Mouse (Mus musculus): Measurements from ENCODE around the gene Rab4a. TPM values are rescaled to one million over a fixed set of nuclear protein-coding genes. Genes with fewer than 3 reads are reported as not detected.

The Rab4a gene
- total RNA-seq, 2 experiments from 2014 or later: 7.8 to 7.9 TPM

DNA sequence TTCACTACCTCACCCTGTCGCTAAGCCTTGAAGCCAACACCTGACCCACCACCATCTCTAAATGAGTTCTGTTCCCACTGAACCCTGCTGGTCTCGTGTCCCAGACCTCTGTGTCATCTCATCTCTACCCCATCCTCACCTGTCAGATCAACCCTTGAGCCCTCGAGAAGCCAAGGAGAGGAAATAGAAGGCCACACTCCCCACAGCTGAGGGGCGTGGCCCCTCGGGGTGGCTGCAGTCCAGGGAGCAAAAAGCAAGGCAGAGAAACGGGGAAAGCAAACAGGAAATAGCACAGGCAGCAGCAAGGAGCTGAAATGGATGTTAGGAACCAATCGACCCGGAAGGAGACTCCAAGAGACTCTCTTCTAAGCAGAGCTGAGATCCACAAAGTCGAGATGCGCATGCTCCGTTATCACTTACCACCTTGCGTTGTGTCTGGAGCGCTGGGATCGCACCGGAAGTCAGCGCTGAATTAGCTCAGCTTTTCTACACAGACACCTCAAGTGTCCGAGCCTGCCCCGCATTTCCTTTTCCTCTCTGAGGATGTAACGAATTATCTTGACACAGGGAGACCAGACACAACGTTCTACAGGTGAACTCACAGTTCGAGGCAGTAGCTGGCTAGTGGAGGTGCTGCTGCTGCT, 18.4 kb upstream of the Rab4a start:
- no peak for DNase-seq
- intact Hi-C loops (cut with DNase I): no loop called here

DNA sequence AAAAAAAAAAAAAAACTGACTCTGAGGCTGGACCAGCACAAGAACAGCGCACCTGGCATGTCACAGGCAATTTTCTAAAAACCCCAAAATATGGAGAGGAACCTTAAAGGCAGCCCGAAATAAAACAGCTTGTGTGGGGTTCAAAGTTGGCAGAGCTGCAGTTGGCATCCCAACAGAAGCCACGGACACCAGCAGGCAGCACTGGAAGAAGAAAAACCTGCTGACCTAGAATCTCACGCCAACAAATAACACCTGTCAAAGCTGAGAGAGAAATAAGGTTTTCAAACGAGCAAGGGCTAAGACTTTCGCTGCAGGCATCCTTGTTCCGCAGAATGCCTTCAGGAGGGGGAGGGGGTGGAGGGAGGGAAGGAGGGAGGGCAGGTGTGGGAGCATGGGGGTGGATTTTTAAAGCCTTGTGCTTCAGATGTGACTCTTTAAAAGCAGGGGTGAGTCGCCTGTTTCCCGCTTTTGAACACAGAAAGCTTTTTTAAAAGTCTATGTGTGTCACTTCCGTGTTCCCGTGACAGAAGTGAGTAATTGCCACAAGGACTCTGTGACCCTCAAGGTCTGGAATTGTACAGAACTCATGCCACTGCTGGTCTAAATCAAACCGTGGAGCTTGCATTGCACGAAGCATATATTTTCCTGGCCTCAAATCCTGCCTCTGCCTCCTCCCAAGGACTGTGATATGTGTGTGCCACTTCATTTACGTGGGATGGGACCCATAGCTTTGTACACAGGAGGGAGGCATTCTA, 17.2 kb upstream of the Rab4a start:
- no peak for DNase-seq
- intact Hi-C loops (cut with DNase I): no loop called here

DNA sequence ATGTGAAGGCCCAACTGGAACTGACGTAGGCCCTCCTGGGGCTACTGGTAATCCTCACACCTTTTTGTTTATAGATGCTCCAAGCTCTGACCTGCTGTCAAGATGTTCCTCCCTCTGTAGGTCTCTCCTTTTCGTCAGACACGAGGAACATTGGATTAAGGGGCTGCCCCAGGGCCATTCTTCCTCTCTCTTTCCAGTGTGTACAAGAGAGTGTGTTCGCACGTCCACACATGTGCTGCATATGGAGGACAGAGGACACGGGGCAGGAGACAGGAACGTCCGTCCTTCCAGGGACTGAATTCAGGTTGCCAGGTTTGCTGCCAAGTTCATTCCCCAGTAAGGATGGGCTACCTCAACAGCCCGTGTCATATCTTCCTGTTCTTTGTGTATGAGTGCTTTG, 16.3 kb upstream of the Rab4a start:
- no peak for DNase-seq
- intact Hi-C loops (cut with DNase I): no loop called here

DNA sequence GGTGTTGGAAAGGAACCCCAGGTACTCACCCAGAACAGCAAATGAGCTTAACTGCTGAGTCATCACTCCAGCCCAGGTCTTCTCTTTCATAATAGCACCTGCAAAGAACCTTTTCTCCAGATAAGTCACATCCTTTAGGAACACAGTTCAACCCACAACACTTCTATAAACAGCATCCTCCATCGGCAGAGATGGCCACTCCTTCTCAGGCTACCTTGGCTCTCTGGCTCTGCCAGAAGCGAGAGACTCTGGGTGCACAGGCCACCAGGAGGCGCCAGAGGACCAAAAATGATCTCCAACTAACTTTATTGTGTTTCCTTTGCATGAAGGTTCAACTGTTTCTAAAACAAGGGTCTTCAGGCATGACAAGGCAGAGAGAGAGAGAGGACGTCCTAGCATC, 15.8 kb upstream of the Rab4a start:
- intact Hi-C loops (cut with DNase I): loop anchor here (1.0 to 5.0 kb wide), 3 partner anchors 42 to 134 kb away; no protein-coding TSS in a partner anchor
- DNase-seq: peak; percentile 87 to 93

DNA sequence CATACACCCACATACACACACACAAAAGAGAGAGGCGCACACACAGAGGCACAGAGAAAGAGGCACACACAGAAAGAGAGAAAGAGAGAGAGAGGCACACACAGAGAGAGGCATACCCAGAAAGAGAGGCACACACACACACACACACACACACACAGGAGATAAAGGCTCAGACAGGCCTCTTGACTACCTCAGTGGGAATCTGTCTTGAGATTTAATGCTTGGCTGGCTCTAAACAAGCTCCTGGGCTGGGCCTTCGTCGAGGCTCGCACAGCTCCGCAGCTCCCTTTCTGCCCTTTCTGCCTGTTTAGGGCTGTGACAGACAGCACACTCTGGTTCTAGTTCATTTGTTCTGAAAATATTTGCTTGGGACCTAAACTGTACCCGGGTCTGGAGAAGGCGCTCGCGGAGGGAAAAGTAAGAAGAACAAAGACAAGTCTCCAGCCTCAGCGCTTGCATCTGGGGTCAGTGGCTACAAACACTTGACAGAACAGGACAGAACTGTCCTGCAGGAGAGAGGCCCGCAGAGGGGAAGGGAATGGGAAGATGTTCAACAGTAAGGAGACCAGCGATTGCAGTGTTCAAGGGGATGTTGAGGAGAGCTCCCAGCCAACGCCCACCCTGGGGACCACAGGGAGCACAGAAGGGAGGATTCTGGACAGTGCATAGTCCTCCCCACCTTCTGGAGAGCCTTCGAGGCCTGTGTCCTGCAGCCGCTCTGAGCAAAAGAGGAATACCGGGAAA, 14.5 kb upstream of the Rab4a start:
- DNase-seq: no peak
- intact Hi-C loops (cut with DNase I): loop anchor here (5.0 kb wide), 1 partner anchor 116 kb away; no protein-coding TSS in a partner anchor

DNA sequence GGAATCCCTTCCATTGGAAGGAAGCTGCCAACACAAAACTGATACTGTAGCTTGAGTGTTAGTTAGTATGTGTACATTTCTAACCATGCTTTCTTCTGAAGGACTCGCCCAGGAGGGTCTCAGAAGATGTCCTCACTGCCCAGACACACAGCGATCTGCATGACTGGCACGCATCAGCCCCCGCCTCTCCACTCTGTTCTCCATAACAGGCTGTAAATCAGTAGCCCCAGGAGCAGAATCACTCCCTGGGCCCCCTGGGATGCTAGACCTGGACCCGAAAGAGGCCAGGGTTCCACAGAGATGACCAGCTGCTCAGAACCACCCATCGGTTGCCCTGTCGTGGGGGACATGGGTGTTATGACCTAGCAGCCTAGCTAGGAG, 13.9 kb upstream of the Rab4a start:
- DNase-seq: no peak
- intact Hi-C loops (cut with DNase I): loop anchor here (5.0 kb wide), 1 partner anchor 115 kb away; no protein-coding TSS in a partner anchor

DNA sequence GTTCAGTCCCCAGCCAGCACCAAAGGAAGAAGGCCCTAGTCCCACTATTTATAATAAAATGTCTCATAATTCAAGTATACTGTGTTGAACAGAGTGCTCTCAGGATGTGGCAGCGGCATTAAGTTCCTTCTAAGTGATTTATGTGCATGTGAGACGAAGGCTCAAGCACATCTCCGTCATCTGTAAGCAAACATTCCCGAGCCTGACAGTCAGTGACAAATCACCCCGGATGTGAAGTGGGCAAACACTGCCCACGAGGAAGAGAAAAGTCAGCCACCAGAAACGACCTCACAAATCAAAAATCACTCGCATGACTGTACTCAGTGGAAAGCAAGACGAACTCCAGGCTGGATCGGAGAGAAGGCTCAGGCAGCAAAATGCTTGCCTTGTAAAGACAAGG, 11.9 kb upstream of the Rab4a start:
- intact Hi-C loops (cut with DNase I): loop anchor here (5.0 kb wide), 1 partner anchor 113 kb away; no protein-coding TSS in a partner anchor
- no peak for DNase-seq

DNA sequence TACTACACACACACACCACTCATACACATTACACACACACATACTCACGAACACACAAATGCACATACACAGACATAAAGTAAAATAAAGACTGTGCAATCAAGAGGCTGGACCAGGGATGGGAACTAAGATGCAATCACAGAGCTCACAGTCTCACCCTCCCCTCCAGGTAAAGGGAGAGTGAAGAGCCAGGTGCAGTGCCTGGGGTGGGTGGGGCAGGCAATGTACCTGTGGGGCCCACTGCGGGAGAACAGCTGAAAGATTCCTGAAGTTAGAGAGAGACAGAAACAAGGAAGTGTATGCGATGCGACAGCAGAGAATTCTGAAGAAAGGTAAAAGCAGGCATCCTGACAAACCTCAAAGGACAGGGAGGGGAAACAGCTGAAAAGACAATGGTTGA, 11.0 kb upstream of the Rab4a start:
- intact Hi-C loops (cut with DNase I): loop anchor here (5.0 kb wide), 1 partner anchor 113 kb away; no protein-coding TSS in a partner anchor
- DNase-seq: no peak

DNA sequence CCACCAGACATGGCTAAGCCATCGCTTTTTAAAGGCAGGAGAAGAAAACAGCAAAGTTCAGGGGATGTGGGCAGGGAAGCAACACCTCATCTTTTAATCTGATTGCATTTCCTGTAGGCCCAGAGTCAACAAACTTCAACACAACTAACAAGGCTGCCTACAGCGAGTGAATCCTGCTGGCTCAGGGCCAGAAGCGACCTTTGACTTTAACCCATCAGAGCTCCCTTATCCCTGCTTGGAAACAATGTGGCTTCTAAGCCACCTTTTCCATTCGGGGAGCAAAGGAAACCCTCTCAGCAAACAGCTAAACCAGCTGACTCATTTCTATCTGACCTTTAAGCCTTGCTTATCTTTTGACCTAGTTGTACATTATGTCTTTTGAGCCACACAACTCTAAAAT, 9.0 kb upstream of the Rab4a start:
- intact Hi-C loops (cut with DNase I): no loop called here
- DNase-seq: no peak

DNA sequence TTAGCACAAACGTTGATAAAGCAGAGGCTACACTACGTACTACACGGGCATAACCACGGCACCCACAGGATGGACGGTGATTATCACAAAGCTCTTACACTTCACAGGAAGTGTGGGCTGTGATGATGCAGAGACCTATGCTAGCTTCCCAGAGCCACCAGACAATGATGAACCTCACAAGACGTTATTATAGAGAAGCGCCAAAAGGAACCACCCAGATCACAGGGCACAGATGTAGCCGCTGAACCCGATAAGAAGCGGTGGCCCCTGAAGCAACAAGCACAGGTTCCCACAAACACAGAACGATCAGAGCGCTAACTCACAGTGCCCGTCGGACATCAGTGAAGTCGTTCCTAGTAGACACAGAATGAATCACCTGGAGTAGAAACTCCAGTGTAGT, 7.9 kb upstream of the Rab4a start:
- DNase-seq: no peak
- intact Hi-C loops (cut with DNase I): no loop called here

DNA sequence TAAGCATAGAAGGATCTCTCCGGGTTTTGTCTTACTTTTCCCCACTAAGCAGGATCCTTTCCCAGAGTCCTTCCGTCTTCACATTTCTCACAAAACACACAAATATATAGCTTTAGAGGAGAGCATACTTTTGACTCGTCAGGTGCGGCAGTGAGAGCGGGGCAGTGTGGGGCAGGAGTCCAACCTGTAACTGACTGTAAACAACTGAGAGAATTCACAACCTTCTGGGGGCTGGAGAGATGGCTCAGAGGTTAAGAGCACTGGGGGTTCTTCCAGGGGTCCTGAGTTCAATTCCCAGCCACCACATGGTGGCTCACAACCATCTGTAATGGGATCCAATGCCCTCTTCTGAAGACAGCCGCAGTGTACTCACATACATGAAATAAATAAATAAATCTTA, 6.4 kb upstream of the Rab4a start:
- intact Hi-C loops (cut with DNase I): no loop called here
- no peak for DNase-seq

DNA sequence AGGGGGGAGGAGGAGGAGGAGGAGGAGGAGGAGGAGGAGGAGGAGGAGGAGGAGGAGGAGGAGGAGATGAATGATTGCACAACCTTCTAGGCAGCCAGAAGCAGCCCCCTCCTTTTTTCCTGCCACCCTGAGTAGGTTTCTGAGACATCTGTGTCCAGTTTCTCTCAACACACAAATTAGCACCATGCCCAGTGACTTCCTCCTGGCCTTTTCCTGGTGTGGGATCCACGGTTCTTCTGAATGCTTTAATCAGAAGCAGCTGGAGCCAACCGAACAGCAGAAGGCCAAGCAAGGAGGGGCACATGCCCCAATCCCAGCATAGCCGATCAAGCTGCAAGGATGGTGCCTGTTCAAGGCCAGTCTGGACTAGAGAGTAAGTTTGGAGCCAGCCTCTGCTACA, 5.9 kb upstream of the Rab4a start:
- intact Hi-C loops (cut with DNase I): no loop called here

DNA sequence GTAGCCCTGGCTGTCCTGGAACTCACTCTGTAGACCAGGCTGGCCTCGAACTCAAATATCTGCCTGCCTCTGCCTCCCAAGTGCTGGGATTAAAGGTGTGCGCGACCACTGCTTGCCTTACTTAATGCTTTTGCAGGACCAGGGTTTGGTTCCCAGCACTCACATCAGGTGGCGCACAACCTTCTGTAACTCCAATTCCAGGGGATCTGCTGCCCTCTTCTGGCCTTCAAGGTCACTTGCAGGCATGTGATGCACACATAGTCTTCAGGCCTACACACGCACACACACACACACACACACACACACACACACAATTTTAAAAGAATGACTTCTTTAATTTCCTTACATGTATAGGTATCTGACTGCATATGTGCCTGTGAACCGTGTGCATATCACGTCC, 4.9 kb upstream of the Rab4a start:
- DNase-seq: no peak
- intact Hi-C loops (cut with DNase I): no loop called here

More for the DNA sequence above, 5.9 kb upstream of the Rab4a start:
- no peak for DNase-seq

DNA sequence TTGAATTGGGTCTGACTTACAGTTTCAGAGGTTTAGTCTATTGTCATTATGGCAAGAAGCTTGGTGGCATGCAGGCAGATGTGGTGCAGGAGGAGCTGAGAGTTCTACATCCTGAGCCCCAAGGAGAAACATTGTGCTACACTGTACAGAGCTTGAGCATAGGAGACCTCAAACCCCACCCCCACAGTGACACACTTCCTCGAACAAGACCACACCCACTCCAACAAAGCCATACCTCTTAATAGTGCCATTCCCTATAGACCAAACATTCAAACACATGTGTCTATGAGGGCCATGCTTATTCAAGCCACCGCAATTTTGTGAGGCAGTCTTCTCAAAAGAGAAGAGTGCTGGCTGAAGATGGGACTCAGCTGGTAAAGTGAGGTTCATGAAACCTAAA, 4.2 kb upstream of the Rab4a start:
- DNase-seq: no peak
- intact Hi-C loops (cut with DNase I): no loop called here

DNA sequence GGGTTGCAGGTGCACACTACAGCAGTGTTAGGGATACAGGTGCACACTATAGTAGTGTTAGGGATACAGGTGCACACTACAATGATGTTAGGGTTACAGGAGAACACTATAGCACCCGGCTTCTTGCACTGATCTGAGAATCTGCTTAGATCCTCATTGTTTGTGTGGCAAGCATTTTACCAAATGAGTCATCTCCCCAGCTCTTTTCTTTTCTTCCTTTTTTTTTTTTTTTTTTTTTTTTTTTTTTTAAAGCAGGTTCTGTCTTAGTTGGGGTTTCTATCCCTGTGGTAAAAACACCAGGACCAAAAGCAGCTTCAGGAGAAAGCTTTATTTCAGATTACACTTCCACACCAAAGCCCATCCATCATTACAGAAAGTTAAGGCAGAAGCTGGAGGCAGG, 2.1 kb upstream of the Rab4a start:
- DNase-seq: no peak
- intact Hi-C loops (cut with DNase I): no loop called here

DNA sequence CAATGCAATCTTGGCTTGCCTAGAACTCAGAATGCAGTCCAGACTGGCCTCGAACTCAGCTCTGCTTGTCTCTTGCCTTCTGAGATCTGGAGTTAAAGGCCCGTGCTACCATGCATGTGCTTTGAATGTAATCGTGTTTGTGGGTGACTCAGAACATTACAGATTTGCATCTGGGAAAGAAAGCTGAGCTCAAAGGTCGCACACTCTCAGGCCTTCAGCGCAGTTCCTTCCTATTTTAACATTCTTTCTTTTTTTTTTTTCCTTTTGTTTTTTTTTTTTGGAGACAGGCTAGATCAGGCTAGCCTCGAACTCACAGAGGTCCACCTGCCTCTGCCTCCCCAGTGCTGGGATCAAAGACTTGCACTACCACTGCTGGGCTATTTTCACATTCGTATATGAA, 1.2 kb upstream of the Rab4a start:
- no peak for DNase-seq
- intact Hi-C loops (cut with DNase I): no loop called here

DNA sequence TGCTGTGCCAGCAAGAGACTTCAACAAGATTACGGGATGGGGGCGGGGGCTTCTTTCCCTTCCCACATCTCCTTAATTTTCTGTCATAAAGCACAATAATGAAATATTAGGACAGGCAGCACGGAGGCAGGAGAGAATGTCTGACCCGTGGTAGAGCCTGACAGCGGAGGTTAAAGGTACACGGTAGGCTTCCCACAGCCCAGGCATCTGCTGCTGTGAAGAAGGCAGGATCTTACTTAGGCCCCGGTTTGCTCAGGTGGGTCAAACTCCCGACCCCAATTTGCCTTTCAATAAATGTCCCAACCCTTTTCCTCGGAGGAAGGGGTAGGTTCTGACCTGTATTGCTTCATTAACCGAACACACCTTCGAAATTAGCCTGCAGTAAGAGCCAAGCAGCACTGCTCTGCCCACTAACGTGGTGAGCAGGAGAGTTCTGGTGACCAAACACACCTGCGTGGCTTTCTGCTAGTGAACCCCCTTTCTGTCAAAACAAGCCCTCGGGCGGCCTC, 522 bp upstream of the Rab4a start:
- intact Hi-C loops (cut with DNase I): no loop called here
- no peak for DNase-seq

DNA sequence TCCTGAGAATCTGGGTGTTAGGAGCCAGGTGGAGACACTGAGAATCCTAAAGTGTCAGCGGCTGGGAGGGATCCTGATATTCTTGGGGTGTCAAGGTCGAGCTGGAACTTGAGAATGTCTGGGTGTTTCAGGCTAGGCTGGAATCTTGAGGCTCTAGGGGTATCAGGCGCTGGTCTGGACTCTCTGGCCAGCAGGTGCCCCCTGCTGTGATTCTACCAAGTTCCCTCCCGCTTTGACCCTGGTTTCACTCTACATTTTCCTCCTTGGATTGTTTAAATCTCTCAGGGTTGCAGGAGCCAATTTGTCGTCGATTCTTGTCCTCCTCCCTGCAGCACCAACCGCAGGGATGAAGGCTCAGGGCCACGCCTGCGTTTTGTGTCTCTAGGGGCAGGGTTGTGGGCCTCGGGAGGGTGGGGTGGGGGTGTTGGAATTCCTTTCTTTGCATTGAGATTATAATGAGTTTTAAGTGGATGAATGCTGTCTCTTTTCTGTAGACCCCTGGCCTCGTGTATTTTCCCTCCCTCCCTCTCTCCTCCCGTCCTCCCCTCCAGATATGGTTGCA, 670 bp downstream of the Rab4a start:
- intact Hi-C loops (cut with DNase I): no loop called here
- no peak for DNase-seq

DNA sequence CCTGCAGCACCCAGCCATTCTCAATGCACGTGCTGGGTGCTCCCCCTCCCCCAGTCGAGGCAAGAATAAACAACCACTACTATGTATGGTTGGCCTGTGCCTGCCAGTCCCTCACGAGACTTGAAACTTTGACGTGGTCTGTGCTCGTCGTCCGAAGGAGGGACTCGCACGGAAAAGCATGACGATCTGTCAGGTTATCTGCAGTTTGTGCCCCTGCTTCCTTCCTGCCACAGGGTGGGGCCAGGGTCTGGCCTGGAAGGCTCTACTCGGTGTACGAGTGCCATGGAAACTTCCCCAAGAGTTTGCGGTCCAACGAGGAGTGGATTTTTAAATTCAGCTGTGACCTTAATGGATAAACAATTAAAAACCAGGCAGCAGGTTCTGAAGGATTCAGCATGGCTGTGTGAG, 1.2 kb downstream of the Rab4a start:
- intact Hi-C loops (cut with DNase I): no loop called here
- DNase-seq: no peak

DNA sequence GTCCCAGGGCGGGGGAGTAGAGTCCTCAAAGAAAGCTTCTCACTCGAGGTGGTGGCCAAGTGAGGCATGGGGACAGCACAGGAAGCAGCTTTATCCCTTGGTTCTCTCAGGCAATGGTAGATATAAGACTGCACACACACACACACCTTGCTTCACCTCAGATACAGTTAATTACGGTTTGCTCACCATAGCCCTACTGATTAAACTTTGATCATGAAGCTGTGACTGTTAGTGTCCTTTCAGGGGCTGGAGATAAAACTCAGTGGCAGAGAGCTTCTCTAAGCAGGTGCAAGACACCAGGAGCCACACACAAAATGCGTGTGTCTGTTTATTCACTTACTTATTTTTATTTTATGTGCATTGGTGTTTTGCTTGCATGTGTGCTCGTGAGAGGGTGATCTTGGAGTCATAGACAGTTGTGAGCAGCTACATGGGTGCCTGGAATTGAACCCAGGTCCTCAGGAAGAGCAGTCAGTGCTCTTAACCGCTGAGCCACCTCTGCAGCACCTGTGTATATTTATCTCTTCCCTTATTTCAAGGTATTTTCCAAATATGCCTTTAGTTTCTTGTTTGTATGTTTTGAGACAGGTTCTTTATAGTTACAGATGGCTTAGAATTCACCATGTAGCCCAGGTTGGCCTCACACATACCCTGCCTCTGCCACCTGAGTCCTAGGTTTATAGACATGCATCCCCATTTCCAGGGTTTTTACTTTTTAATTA, 2.2 kb downstream of the Rab4a start:
- intact Hi-C loops (cut with DNase I): no loop called here
- no peak for DNase-seq

Data from heart, postnatal 14 days (tissue).